Mouse (Mus musculus) kidney, adult 2 months (tissue): ENCODE measurements around the gene Egfem1.

Experiments
- CTCF ChIP-seq: fragments of 200-500 bp; conservative IDR thresholded peaks from 2 replicates; pipeline ENCODE4 v1.5.1; 2011; ENCODE audit warnings: low read depth, mild to moderate bottlenecking, control low read depth, low read length, moderate library complexity, mixed read lengths; ENCODE audit not compliant: insufficient read depth, insufficient read length
- POLR2A ChIP-seq: fragments of 200-500 bp; IDR thresholded peaks from one replicate; pipeline ENCODE4 v1.6.1; 2011; ENCODE audit warnings: low read depth, low read length, control low read depth

GRCm38 (mm10) chr3:29243600-29243999 is 161.8 kb downstream of the Egfem1 start:
- TF ChIP-seq CTCF (no peak), POLR2A (no peak)
